Mouse (Mus musculus): ENCODE measurements at regions not wholly inside any gene's neighbourhood (a gene's known extent, or its start where the extent isn't known, plus 50 kb on each side); places are given as distances from the start of the nearest gene placed in this dataset.

- Histone ChIP-seq H3K27me3 (no peaks in the 10 kb centered on the region), H3K4me2 (replicated peaks) (no peak overlapping the region), H3K27ac (no peak overlapping the region), H3K4me1 (no peaks in the 10 kb centered on the region), H3K4me3 (no peak overlapping the region), H3K9ac (no peak overlapping the region), H3K36me3 (no peaks in the 10 kb centered on the region), H3K9me3 (replicated peaks) (no peaks in the 10 kb centered on the region)
- ATAC-seq (ENCODE audit: low FRiP score): no peak
- 56% methylated on average over 5 of the region's 5 CpGs for WGBS
Measured at GRCm38 (mm10) chr3:14979116-14979613, 93.1 kb downstream of the Car2 start.

GRCm38 (mm10) chr3:14989635-14990034 is 103.6 kb downstream of the Car2 start:
- no peak overlapping the region for H3K9ac ChIP-seq
- no peak for ATAC-seq (ENCODE audit: low FRiP score)
- WGBS: 78% methylated on average over 3 of the region's 3 CpGs
- no peaks in the 10 kb centered on the region for H3K27me3 ChIP-seq
- H3K4me2 ChIP-seq (replicated peaks): no peak overlapping the region
- H3K4me3 ChIP-seq: no peak overlapping the region
- H3K27ac ChIP-seq: no peak overlapping the region
- no peaks in the 10 kb centered on the region for H3K4me1 ChIP-seq
- H3K36me3 ChIP-seq: no peaks in the 10 kb centered on the region
- H3K9me3 ChIP-seq (replicated peaks): no peaks in the 10 kb centered on the region

- Histone ChIP-seq H3K36me3 (no peaks in the 10 kb centered on the region), H3K4me1 (no peaks in the 10 kb centered on the region), H3K27ac (no peak overlapping the region), H3K9me3 (replicated peaks) (no peaks in the 10 kb centered on the region), H3K4me2 (replicated peaks) (no peak overlapping the region), H3K4me3 (no peak overlapping the region), H3K27me3 (no peaks in the 10 kb centered on the region), H3K9ac (no peak overlapping the region)
- 78% methylated on average over 2 of the region's 2 CpGs for WGBS
- no peak for ATAC-seq (ENCODE audit: low FRiP score)
Measured at GRCm38 (mm10) chr3:14993936-14994335, 107.9 kb downstream of the Car2 start.

- ATAC-seq (ENCODE audit: low FRiP score): no peak
- no peaks in the 10 kb centered on the region for H3K9me3 ChIP-seq (replicated peaks)
- H3K4me2 ChIP-seq (replicated peaks): no peak overlapping the region
- H3K4me3 ChIP-seq: no peak overlapping the region
- 85% methylated on average over 3 of the region's 3 CpGs for WGBS
- H3K4me1 ChIP-seq: no peaks in the 10 kb centered on the region
- no peaks in the 10 kb centered on the region for H3K36me3 ChIP-seq
- no peak overlapping the region for H3K9ac ChIP-seq
- H3K27me3 ChIP-seq: no peaks in the 10 kb centered on the region
- no peak overlapping the region for H3K27ac ChIP-seq
Measured at GRCm38 (mm10) chr3:14997241-14997640, 111.2 kb downstream of the Car2 start.

GRCm38 (mm10) chr3:14998521-14998920 is 112.4 kb downstream of the Car2 start:
- WGBS: 44% methylated on average over 2 of the region's 2 CpGs
- ATAC-seq (ENCODE audit: low FRiP score): no peak
- H3K27ac ChIP-seq: no peak overlapping the region
- no peak overlapping the region for H3K4me3 ChIP-seq
- H3K4me2 ChIP-seq (replicated peaks): no peak overlapping the region
- H3K27me3 ChIP-seq: no peaks in the 10 kb centered on the region
- H3K36me3 ChIP-seq: no peaks in the 10 kb centered on the region
- H3K4me1 ChIP-seq: no peaks in the 10 kb centered on the region
- no peak overlapping the region for H3K9ac ChIP-seq
- no peaks in the 10 kb centered on the region for H3K9me3 ChIP-seq (replicated peaks)

GRCm38 (mm10) chr3:14999411-14999810 is 113.3 kb downstream of the Car2 start:
- Histone ChIP-seq H3K4me3 (no peak overlapping the region), H3K36me3 (no peaks in the 10 kb centered on the region), H3K27ac (no peak overlapping the region), H3K9ac (no peak overlapping the region), H3K9me3 (replicated peaks) (no peaks in the 10 kb centered on the region), H3K27me3 (no peaks in the 10 kb centered on the region), H3K4me1 (no peaks in the 10 kb centered on the region), H3K4me2 (replicated peaks) (no peak overlapping the region)
- WGBS: 85% methylated on average over 1 of the region's 1 CpGs
- ATAC-seq (ENCODE audit: low FRiP score): no peak

GRCm38 (mm10) chr3:14999914-15000313 is 113.8 kb downstream of the Car2 start:
- H3K4me3 ChIP-seq: no peak overlapping the region
- no peaks in the 10 kb centered on the region for H3K36me3 ChIP-seq
- no peak overlapping the region for H3K27ac ChIP-seq
- no peaks in the 10 kb centered on the region for H3K27me3 ChIP-seq
- no peak for ATAC-seq (ENCODE audit: low FRiP score)
- H3K4me1 ChIP-seq: no peaks in the 10 kb centered on the region
- no peak overlapping the region for H3K4me2 ChIP-seq (replicated peaks)
- no peaks in the 10 kb centered on the region for H3K9me3 ChIP-seq (replicated peaks)
- H3K9ac ChIP-seq: no peak overlapping the region

GRCm38 (mm10) chr3:15000657-15001056 is 114.6 kb downstream of the Car2 start:
- no peak for ATAC-seq (ENCODE audit: low FRiP score)
- Histone ChIP-seq H3K9me3 (replicated peaks) (no peaks in the 10 kb centered on the region), H3K36me3 (no peaks in the 10 kb centered on the region), H3K4me3 (no peak overlapping the region), H3K4me1 (no peaks in the 10 kb centered on the region), H3K27ac (no peak overlapping the region), H3K4me2 (replicated peaks) (no peak overlapping the region), H3K27me3 (no peaks in the 10 kb centered on the region), H3K9ac (no peak overlapping the region)
- WGBS: 2% methylated on average over 3 of the region's 3 CpGs

- Histone ChIP-seq H3K36me3 (no peaks in the 10 kb centered on the region), H3K4me3 (no peak overlapping the region), H3K27me3 (no peaks in the 10 kb centered on the region), H3K9ac (no peak overlapping the region), H3K4me2 (replicated peaks) (no peak overlapping the region), H3K4me1 (no peaks in the 10 kb centered on the region), H3K9me3 (replicated peaks) (no peaks in the 10 kb centered on the region), H3K27ac (no peak overlapping the region)
- WGBS: 76% methylated on average over 3 of the region's 3 CpGs
- ATAC-seq (ENCODE audit: low FRiP score): no peak
Measured at GRCm38 (mm10) chr3:15007821-15008220, 121.7 kb downstream of the Car2 start.

GRCm38 (mm10) chr3:15008501-15008900 is 122.4 kb downstream of the Car2 start:
- Histone ChIP-seq H3K4me3 (no peak overlapping the region), H3K27ac (no peak overlapping the region), H3K36me3 (no peaks in the 10 kb centered on the region), H3K27me3 (no peaks in the 10 kb centered on the region), H3K4me1 (no peaks in the 10 kb centered on the region), H3K9ac (no peak overlapping the region), H3K4me2 (replicated peaks) (no peak overlapping the region), H3K9me3 (replicated peaks) (no peaks in the 10 kb centered on the region)
- 83% methylated on average over 1 of the region's 1 CpGs for WGBS
- no peak for ATAC-seq (ENCODE audit: low FRiP score)

GRCm38 (mm10) chr3:15009747-15010146 is 123.7 kb downstream of the Car2 start:
- Histone ChIP-seq H3K4me2 (replicated peaks) (no peak overlapping the region), H3K9me3 (replicated peaks) (no peaks in the 10 kb centered on the region), H3K36me3 (no peaks in the 10 kb centered on the region), H3K9ac (no peak overlapping the region), H3K4me1 (no peaks in the 10 kb centered on the region), H3K4me3 (no peak overlapping the region), H3K27me3 (no peaks in the 10 kb centered on the region), H3K27ac (no peak overlapping the region)
- ATAC-seq (ENCODE audit: low FRiP score): no peak
- 92% methylated on average over 2 of the region's 2 CpGs for WGBS

GRCm38 (mm10) chr3:15016621-15017020 is 130.5 kb downstream of the Car2 start:
- H3K36me3 ChIP-seq: no peaks in the 10 kb centered on the region
- 85% methylated on average over 1 of the region's 1 CpGs for WGBS
- H3K27ac ChIP-seq: no peak overlapping the region
- H3K27me3 ChIP-seq: no peaks in the 10 kb centered on the region
- no peak overlapping the region for H3K4me3 ChIP-seq
- H3K9me3 ChIP-seq (replicated peaks): no peaks in the 10 kb centered on the region
- H3K9ac ChIP-seq: no peak overlapping the region
- no peak for ATAC-seq (ENCODE audit: low FRiP score)
- no peak overlapping the region for H3K4me2 ChIP-seq (replicated peaks)
- no peaks in the 10 kb centered on the region for H3K4me1 ChIP-seq

- no peak for ATAC-seq (ENCODE audit: low FRiP score)
Measured at GRCm38 (mm10) chr3:15022773-15023172, 136.7 kb downstream of the Car2 start.

More at GRCm38 (mm10) chr3:15022773-15023172, 136.7 kb downstream of the Car2 start:
- Histone ChIP-seq H3K9ac (no peak overlapping the region), H3K4me3 (no peak overlapping the region), H3K27me3 (no peaks in the 10 kb centered on the region), H3K36me3 (no peaks in the 10 kb centered on the region), H3K9me3 (replicated peaks) (no peaks in the 10 kb centered on the region), H3K4me2 (replicated peaks) (no peak overlapping the region), H3K4me1 (no peaks in the 10 kb centered on the region), H3K27ac (no peak overlapping the region)
- WGBS: 71% methylated on average over 2 of the region's 2 CpGs

Data from hindbrain, embryonic 12.5 days (tissue).